Mouse (Mus musculus) urinary bladder, postnatal 10 days (tissue): ENCODE results near the gene Zfp410.
"Not testable (repeated sequence)": the region's sequence is repeated elsewhere in the genome, so short reads cannot be mapped to it uniquely, and the experiment has no call there.

Experiments
- DNase-seq: peaks from one replicate; pipeline ENCODE4 v3.0.0; 2022; ENCODE audit warnings: low spot score

The Zfp410 gene

GRCm38 (mm10) chr12:84316721-84317621 lies at the start of gene Zfp410:
Gene Zfp410, plus strand, starts transcription at chr12:84316852.
- DNase-seq = peak; percentile 44

- no peak for DNase-seq
Measured at GRCm38 (mm10) chr12:84267264-84267663, 49.4 kb upstream of the Zfp410 start.

- no peak for DNase-seq
Measured at GRCm38 (mm10) chr12:84273366-84273765, 43.3 kb upstream of the Zfp410 start.

- no peak for DNase-seq
Measured at GRCm38 (mm10) chr12:84275288-84275687, 41.4 kb upstream of the Zfp410 start.

GRCm38 (mm10) chr12:84276288-84276687 lies 40.4 kb upstream of the Zfp410 start:
- DNase-seq = no peak

GRCm38 (mm10) chr12:84276799-84277198 lies 39.9 kb upstream of the Zfp410 start:
- no peak for DNase-seq

GRCm38 (mm10) chr12:84277832-84278231 lies 38.8 kb upstream of the Zfp410 start:
- DNase-seq = no peak

GRCm38 (mm10) chr12:84278901-84279300 lies 37.8 kb upstream of the Zfp410 start:
- no peak for DNase-seq

- DNase-seq = no peak
Measured at GRCm38 (mm10) chr12:84284391-84284790, 32.3 kb upstream of the Zfp410 start.

- DNase-seq = peak; percentile 71
Measured at GRCm38 (mm10) chr12:84284885-84285592, 31.6 kb upstream of the Zfp410 start, which contains the start of gene Ptgr2. Gene Ptgr2, plus strand, starts transcription at chr12:84285232.

GRCm38 (mm10) chr12:84285593-84285968 lies 31.1 kb upstream of the Zfp410 start:
- DNase-seq = no peak

GRCm38 (mm10) chr12:84288461-84288860 lies 28.2 kb upstream of the Zfp410 start:
- DNase-seq = no peak

GRCm38 (mm10) chr12:84297851-84298250 lies 18.8 kb upstream of the Zfp410 start:
- no peak for DNase-seq

GRCm38 (mm10) chr12:84299265-84299664 lies 17.4 kb upstream of the Zfp410 start:
- DNase-seq = no peak

GRCm38 (mm10) chr12:84304101-84304500 lies 12.6 kb upstream of the Zfp410 start:
- DNase-seq = no peak

- no peak for DNase-seq
Measured at GRCm38 (mm10) chr12:84304554-84304953, 12.1 kb upstream of the Zfp410 start.

- DNase-seq = no peak
Measured at GRCm38 (mm10) chr12:84311306-84311705, 5.3 kb upstream of the Zfp410 start.

GRCm38 (mm10) chr12:84316006-84316405 lies 646 bp upstream of the Zfp410 start:
- DNase-seq = no peak

GRCm38 (mm10) chr12:84327111-84327512 lies 10.5 kb downstream of the Zfp410 start:
- DNase-seq = no peak

- DNase-seq = no peak
Measured at GRCm38 (mm10) chr12:84336963-84337625, 20.4 kb downstream of the Zfp410 start.

GRCm38 (mm10) chr12:84347192-84347591 lies 30.5 kb downstream of the Zfp410 start:
- no peak for DNase-seq

- not testable (repeated sequence) for DNase-seq
Measured at GRCm38 (mm10) chr12:84358699-84359098, 42.0 kb downstream of the Zfp410 start.
